Mouse (Mus musculus): Measurements from ENCODE around the gene Gm9736. TPM values are rescaled to one million over a fixed set of nuclear protein-coding genes. Genes with fewer than 3 reads are reported as not detected.
"Not testable (repeated sequence)": the region's sequence is repeated elsewhere in the genome, so short reads cannot be mapped to it uniquely, and the experiment has no call there.

Gm9736 gene
- polyA plus RNA-seq, 1 experiment from 2014 or later: not detected

DNA sequence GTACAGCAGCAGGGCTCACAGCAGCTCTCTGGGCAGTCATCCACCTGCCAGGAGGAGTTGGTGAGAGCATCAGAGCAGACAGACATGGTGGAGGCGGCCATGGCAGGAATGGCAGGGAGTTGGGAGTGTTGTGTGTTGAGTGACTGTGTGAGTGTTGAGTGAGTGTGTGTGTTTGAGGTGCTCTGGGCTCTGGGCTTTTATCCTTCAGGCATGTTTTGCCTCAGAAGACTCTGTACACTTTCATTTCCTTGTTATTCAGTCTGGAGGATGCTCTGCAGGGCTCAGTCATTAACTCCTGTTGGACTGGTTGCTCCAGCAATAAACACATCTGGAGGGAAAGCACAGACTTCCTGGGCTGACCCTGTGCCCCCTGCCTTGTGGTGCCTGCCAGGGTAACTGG, 8.4 kb upstream of the Gm9736 start, which contains the start of gene Gm3233:
Gm3233 (minus strand) TSS at position 101 of the 400 bp plus-strand sequence.
- not testable (repeated sequence) for H3K4me2 ChIP-seq, H3K9me3 ChIP-seq
- WGBS: 90% methylated on average over 1 of the region's 1 CpGs

DNA sequence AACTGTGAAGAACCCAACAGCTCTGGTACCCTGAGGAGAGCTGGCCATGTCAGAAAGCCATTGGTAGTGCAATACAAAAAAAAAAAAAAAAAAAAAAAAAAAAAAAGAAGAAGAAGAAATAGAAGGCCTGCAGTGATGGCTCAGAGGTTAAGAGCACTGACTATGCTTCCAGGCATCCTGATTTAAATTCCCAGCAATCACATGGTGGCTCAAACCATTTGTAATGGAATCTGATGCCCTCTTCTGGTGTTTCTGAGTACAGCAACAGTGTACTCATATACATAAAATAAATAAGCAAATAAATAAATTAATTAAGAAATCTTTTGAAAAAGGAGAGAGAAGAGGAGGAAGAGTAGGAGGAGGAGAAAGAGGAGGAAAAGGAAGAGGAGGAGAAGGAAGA, 2.3 kb upstream of the Gm9736 start:
- Histone ChIP-seq H3K36me3 (replicated peaks) (no peaks in the 10 kb centered on the region), H3K4me1 (no peaks in the 10 kb centered on the region), H3K27ac (no peak overlapping the region), H3K4me3 (no peak overlapping the region), H3K4me2 (no peak overlapping the region), H3K9me3 (no peaks in the 10 kb centered on the region), H3K27me3 (replicated peaks) (no peaks in the 10 kb centered on the region), H3K9ac (no peak overlapping the region)
- no peak for ATAC-seq (replicated peaks)

More for the DNA sequence above, 8.4 kb upstream of the Gm9736 start, which contains the start of gene Gm3233:
- not testable (repeated sequence) for H3K36me3 ChIP-seq (replicated peaks); H3K4me3 ChIP-seq; ATAC-seq (replicated peaks); H3K4me1 ChIP-seq; H3K9ac ChIP-seq; H3K27ac ChIP-seq; H3K27me3 ChIP-seq (replicated peaks)

DNA sequence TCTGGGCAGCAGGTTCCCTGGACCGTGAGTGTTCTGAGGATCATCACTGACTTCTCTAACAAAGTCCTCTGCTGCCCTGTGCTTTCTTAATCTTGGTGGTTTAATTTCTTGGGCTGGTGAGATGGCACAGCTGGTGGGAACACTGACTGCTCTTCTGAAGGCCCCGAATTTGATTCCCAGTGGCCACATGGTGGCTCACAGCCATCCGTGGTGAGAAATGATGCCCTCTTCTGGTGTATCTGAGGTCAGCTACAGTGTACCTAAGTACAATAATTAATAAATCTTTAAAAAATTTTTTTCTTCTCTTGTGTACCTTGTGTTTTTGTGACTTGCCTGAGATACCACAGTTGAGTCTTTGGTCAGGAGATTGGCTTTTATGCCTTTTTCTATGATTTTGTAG, 1.2 kb upstream of the Gm9736 start:
- not testable (repeated sequence) for H3K9ac ChIP-seq; H3K27ac ChIP-seq; H3K27me3 ChIP-seq (replicated peaks); H3K4me1 ChIP-seq; H3K36me3 ChIP-seq (replicated peaks); ATAC-seq (replicated peaks); H3K4me2 ChIP-seq; H3K9me3 ChIP-seq; H3K4me3 ChIP-seq
- WGBS: 62% methylated on average over 3 of the region's 3 CpGs

DNA sequence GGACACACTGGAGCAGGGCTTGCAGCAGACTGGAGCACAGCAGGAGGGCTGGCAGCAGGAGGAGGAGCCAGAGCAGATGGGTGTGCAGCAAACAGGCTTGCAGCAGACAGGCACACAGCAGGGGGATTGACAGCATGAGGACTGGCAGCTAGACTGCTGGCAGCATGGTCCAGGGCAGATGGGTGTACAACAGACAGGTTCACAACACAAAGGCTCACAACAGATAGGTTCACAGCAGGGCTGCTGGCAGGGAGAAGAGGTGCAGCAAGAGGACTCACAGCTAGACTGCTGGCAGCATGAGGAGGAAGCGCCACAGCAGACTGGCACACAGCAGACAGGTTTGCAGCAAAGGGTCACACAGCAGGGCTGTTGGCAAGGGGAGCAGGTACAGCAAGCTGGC, 468 bp downstream of the Gm9736 start:
- H3K4me3 ChIP-seq; H3K27ac ChIP-seq; ATAC-seq (replicated peaks); H3K9me3 ChIP-seq; H3K4me2 ChIP-seq; H3K9ac ChIP-seq; H3K4me1 ChIP-seq; H3K27me3 ChIP-seq (replicated peaks); H3K36me3 ChIP-seq (replicated peaks): not testable (repeated sequence)
- 68% methylated on average over 1 of the region's 1 CpGs for WGBS

DNA sequence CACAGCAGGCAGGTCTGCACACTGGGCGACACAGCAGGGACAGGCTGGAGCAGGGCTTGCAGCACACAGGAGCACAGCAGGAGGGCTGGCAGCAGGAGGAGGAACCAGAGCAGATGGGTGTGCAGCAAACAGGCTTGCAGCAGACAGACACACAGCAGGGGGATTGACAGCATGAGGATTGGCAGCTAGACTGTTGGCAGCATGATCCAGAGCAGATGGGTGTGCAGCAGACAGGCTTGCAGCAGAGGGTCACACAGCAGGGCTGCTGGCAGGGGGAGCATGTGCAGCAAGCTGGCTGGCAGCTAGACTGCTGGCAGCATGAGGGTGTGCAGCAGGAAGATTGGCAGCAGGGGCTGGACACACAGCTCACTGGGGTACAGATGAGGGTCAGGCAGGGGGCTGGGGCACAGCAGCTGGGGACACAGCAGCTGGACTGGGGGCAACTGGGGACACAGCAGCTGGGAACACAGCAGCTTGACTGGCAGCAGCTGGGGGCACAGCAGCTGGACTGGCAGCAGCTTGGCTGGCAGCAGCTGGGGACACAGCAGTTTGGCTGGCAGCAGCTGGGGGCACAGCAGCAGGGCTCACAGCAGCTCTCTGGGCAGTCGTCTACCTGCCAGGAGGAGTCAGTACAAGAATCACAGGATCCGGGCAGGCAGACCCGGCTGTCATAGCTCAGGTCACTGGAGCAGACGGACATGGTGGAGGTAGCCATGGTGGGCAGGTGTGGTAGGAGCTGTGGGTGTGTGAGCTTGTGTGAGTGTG, 9.0 kb downstream of the Gm9736 start, which contains the start of gene Gm18596:
Gm18596 (minus strand) TSS at position 715 of the 765 bp plus-strand sequence.
- not testable (repeated sequence) for H3K27ac ChIP-seq; H3K4me3 ChIP-seq; H3K4me2 ChIP-seq; ATAC-seq (replicated peaks); H3K4me1 ChIP-seq; H3K36me3 ChIP-seq (replicated peaks); H3K9ac ChIP-seq; H3K27me3 ChIP-seq (replicated peaks); H3K9me3 ChIP-seq
- WGBS: 52% methylated on average over 5 of the region's 5 CpGs

DNA sequence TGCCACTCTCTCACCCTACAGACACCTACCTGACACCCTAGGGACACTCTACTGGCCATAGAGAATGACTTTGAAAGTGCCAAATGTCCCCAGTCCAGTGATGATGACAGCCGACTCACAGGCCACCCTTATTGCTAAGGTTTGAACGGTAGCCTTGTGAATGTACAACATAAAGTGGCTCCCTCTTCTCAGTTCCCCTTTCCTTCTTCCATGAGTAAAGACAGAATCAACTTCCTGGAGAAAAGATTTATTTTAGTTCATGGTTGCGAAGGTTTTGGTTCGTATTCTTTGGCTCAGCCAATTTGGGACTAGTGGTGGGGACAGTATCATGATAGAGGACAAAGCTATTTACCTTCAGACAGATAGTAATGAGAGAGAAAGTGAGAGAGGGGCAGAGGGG, 12.2 kb downstream of the Gm9736 start:
- no peak overlapping the region for H3K4me2 ChIP-seq
- no peaks in the 10 kb centered on the region for H3K9me3 ChIP-seq
- no peak overlapping the region for H3K9ac ChIP-seq
- H3K4me3 ChIP-seq: no peak overlapping the region
- no peaks in the 10 kb centered on the region for H3K27me3 ChIP-seq (replicated peaks)
- ATAC-seq (replicated peaks): no peak
- no peak overlapping the region for H3K27ac ChIP-seq
- H3K36me3 ChIP-seq (replicated peaks): no peaks in the 10 kb centered on the region
- H3K4me1 ChIP-seq: no peaks in the 10 kb centered on the region
- 91% methylated on average over 4 of the region's 4 CpGs for WGBS

DNA sequence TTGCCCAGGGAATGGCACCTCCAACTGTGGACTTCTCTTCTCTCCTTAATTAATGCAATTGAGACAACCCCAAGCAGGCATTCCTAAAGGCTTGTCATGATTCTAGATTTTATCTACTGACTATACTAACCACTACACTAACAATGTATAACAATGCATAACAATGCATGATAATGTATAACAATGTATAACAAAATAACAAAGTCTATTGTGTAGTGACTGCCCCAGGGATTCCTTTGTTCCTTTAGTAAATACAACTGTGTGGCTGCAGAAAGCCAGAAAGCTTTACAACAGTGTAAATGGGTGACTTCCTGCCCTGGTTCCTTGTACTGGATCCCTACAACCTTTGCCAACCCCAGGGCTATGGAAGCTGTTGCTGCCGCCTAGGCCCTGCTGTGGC, 15.2 kb downstream of the Gm9736 start:
- H3K4me3 ChIP-seq: no peak overlapping the region
- H3K4me1 ChIP-seq: no peaks in the 10 kb centered on the region
- no peak overlapping the region for H3K4me2 ChIP-seq
- H3K36me3 ChIP-seq (replicated peaks): no peaks in the 10 kb centered on the region
- WGBS: 96% methylated on average over 1 of the region's 1 CpGs
- no peak overlapping the region for H3K9ac ChIP-seq
- H3K27me3 ChIP-seq (replicated peaks): no peaks in the 10 kb centered on the region
- no peaks in the 10 kb centered on the region for H3K9me3 ChIP-seq
- no peak for ATAC-seq (replicated peaks)
- no peak overlapping the region for H3K27ac ChIP-seq

DNA sequence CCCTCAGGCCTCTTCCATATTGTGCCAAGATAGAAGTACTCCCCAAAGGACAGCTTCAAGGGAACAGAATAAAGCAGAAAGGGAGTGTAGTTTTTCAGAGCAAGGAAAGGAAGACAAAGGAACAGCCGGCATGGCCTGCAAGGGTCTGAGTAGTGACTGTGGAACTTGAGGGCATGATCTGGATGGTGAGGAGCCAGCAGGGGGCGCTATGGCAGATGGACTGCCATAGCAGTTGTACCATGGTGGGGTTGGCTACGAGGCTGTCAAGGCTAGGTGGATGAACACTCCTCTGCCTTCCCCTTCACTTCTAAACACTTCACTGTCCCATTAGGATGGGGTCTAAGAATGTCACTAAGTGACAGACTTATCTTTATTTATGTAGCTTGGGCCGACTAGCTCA, 21.9 kb downstream of the Gm9736 start:
- Histone ChIP-seq H3K4me2 (no peak overlapping the region), H3K27ac (no peak overlapping the region), H3K36me3 (replicated peaks) (no peaks in the 10 kb centered on the region), H3K4me1 (no peaks in the 10 kb centered on the region), H3K9ac (no peak overlapping the region), H3K9me3 (no peaks in the 10 kb centered on the region), H3K27me3 (replicated peaks) (no peaks in the 10 kb centered on the region), H3K4me3 (no peak overlapping the region)
- 55% methylated on average over 4 of the region's 4 CpGs for WGBS
- no peak for ATAC-seq (replicated peaks)

DNA sequence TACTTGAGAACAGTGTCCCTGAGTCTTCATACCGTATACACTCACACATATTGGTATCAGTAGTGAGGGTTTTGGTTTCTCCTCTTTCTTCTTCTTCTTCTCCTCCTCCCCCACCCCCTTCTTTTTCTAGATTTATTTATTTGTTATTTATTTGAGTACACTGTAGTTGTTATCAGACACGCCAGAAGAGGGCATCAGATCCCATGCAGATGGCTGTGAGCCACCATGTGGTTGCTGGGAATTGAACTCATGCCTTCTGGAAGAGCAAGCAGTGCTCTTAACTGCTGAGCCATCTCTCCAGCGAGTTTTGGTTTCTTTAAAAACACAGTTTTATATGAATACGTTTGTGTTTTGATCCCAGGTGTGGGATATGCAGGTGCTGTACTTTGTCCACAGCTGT, 22.9 kb downstream of the Gm9736 start:
- WGBS: 74% methylated on average over 4 of the region's 4 CpGs
- Histone ChIP-seq H3K9ac (no peak overlapping the region), H3K4me3 (no peak overlapping the region), H3K36me3 (replicated peaks) (no peaks in the 10 kb centered on the region), H3K4me1 (no peaks in the 10 kb centered on the region), H3K4me2 (no peak overlapping the region), H3K27ac (no peak overlapping the region), H3K9me3 (no peaks in the 10 kb centered on the region), H3K27me3 (replicated peaks) (no peaks in the 10 kb centered on the region)
- no peak for ATAC-seq (replicated peaks)

DNA sequence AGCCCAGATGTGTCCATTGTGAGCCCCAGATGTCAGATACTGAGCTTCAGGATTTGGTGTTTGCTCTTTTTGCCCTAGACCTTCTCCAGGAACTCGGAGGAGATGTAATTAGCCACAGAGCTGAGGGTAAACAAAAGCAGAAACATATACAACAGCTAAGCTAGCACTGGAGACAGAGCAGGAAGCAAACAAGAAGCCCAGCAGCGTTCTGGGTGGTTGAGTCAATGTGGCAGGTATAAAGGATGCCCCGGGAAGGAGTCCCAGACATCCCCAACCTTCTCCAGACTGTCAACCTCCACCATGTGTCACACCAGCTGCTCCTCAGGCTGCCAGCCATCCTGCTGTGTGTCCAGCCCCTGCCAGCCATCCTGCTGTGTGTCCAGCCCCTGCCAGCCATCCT, 25.0 kb downstream of the Gm9736 start, which contains the start of gene Gm10100:
Gm10100 (plus strand) TSS at position 301 of the 400 bp plus-strand sequence.
- Histone ChIP-seq H3K4me3 (no peak within 1 kb of the TSS), H3K4me2 (no peak within 1 kb of the TSS), H3K27ac (no peak within 1 kb of the TSS), H3K4me1 (no peaks in the 10 kb centered on the region), H3K36me3 (replicated peaks) (no peaks in the 10 kb centered on the region), H3K9ac (no peak within 1 kb of the TSS), H3K27me3 (replicated peaks) (no peaks in the 10 kb centered on the region), H3K9me3 (no peaks in the 10 kb centered on the region)
- no peak for ATAC-seq (replicated peaks)
- 44% methylated on average over 3 of the region's 3 CpGs for WGBS

DNA sequence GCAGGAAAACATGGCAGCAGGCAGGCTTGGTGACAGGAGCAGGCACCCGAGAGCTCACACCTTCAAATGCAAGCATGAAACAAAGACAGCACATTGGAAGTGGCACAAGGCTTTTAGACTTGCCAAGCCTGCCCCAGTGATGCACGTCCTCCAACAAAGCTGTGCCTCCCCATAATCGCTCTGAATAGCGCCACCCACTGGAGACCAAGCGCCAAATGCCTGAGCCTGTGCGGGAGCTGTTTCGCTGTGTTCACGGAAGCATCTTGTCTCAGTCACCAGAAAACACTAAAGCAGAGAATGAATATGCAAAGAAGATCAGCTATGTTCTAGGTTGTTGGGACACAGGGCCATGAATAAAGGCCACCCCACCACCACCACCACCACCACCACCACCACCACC, 26.3 kb downstream of the Gm9736 start:
- no peaks in the 10 kb centered on the region for H3K27me3 ChIP-seq (replicated peaks)
- H3K9ac ChIP-seq: no peak overlapping the region
- no peaks in the 10 kb centered on the region for H3K36me3 ChIP-seq (replicated peaks)
- H3K4me2 ChIP-seq: no peak overlapping the region
- H3K9me3 ChIP-seq: no peaks in the 10 kb centered on the region
- no peak overlapping the region for H3K4me3 ChIP-seq
- H3K27ac ChIP-seq: no peak overlapping the region
- WGBS: 81% methylated on average over 8 of the region's 8 CpGs
- H3K4me1 ChIP-seq: no peaks in the 10 kb centered on the region
- ATAC-seq (replicated peaks): no peak

DNA sequence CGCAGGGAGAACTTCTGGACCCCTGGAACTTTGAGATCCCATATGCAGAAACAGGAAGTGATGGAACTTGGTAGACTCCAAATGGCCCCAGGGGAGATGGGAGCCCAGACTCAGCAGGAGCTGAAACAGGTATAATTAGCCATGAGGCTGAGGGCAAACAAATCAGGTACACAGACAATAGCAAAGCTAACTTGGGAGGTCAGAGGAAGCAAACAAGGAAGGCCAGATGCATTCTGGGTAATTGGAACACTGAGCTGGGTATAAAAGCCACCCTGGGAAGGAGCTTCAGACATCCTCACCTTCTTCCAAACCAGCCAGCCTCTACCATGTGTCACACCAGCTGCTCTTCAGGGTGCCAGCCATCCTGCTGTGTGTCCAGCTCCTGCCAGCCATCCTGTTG, 30.9 kb downstream of the Gm9736 start, which contains the start of gene Krtap12-1:
Krtap12-1 (plus strand) TSS at position 301 of the 400 bp plus-strand sequence.
- H3K4me3 ChIP-seq; H3K27me3 ChIP-seq (replicated peaks); ATAC-seq (replicated peaks); H3K9ac ChIP-seq; H3K36me3 ChIP-seq (replicated peaks); H3K9me3 ChIP-seq; H3K4me2 ChIP-seq; H3K4me1 ChIP-seq; H3K27ac ChIP-seq: not testable (repeated sequence)
- WGBS: 81% methylated on average over 1 of the region's 1 CpGs

DNA sequence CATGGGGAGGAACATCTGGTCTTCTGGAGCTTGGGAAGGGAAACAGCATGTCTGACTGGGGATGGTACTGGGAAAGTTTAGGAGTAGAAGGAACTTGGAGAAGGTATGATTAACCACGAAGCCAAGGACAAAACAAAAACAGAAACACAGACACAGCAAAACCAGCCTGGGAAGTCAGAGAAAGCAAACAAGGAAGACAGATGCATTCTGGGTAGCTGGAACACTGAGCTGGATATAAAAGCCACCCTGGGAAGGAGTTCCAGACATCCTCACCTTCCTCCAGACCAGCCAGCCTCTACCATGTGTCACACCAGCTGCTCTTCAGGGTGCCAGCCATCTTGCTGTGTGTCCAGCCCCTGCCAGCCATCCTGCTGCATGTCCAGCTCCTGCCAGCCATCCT, 35.6 kb downstream of the Gm9736 start, which contains the start of gene Gm10142:
Gm10142 (plus strand) TSS at position 301 of the 400 bp plus-strand sequence.
- H3K9me3 ChIP-seq: no peaks in the 10 kb centered on the region
- no peak within 1 kb of the TSS for H3K4me2 ChIP-seq
- H3K36me3 ChIP-seq (replicated peaks): no peaks in the 10 kb centered on the region
- H3K9ac ChIP-seq: no peak within 1 kb of the TSS
- H3K4me1 ChIP-seq: no peaks in the 10 kb centered on the region
- no peak for ATAC-seq (replicated peaks)
- H3K27me3 ChIP-seq (replicated peaks): no peaks in the 10 kb centered on the region
- no peak within 1 kb of the TSS for H3K27ac ChIP-seq
- no peak within 1 kb of the TSS for H3K4me3 ChIP-seq
- 79% methylated on average over 1 of the region's 1 CpGs for WGBS

All from midbrain, embryonic 15.5 days (tissue).